Mouse (Mus musculus) intestine, postnatal 0 days (tissue): ENCODE data around the gene Gm21834. TPM values are rescaled to one million over a fixed set of nuclear protein-coding genes. Genes with fewer than 3 reads are reported as not detected.

Experiments used
- ATAC-seq: fragments of 200-750 bp; cut with Nextera tagmentation; 2 replicates; pipeline ENCODE4 v1.8.0; 2017; ENCODE audit warnings: mild to moderate bottlenecking, moderate TSS enrichment, moderate library complexity
- H3K27ac ChIP-seq: fragments of 300-500 bp; sonication (generic); 2 replicates; pipeline ENCODE4 v1.5.1; 2014; ENCODE audit warnings: mild to moderate bottlenecking, low read depth, low read length, moderate library complexity
- H3K27me3 ChIP-seq: fragments of 300-500 bp; sonication (generic); replicated peaks from 2 replicates; pipeline ENCODE4 v1.6.1; 2014; ENCODE audit warnings: low read length, mixed read lengths; ENCODE audit not compliant: control insufficient read depth, insufficient read depth
- H3K36me3 ChIP-seq: fragments of 300-500 bp; sonication (generic); 2 replicates; pipeline ENCODE4 v1.6.1; 2014; ENCODE audit warnings: mild to moderate bottlenecking, moderate library complexity; ENCODE audit not compliant: control insufficient read depth, insufficient read depth
- H3K4me1 ChIP-seq: fragments of 300-500 bp; sonication (generic); replicated peaks from 2 replicates; pipeline ENCODE4 v1.6.1; 2014; ENCODE audit warnings: antibody characterized with exemption, low read length, mixed read lengths; ENCODE audit not compliant: control insufficient read depth, insufficient read depth
- H3K4me2 ChIP-seq: fragments of 300-500 bp; sonication (generic); replicated peaks from 2 replicates; pipeline ENCODE4 v1.6.1; 2014; ENCODE audit warnings: low read depth, mild to moderate bottlenecking, moderate library complexity
- H3K4me3 ChIP-seq: fragments of 300-500 bp; sonication (generic); 2 replicates; pipeline ENCODE4 v1.5.1; 2014; ENCODE audit warnings: low read depth, low read length
- H3K9ac ChIP-seq: fragments of 300-500 bp; sonication (generic); 2 replicates; pipeline ENCODE4 v1.6.1; 2014; ENCODE audit warnings: mild to moderate bottlenecking, low read depth, low read length
- H3K9me3 ChIP-seq: fragments of 300-500 bp; sonication (generic); 2 replicates; pipeline ENCODE4 v1.6.1; 2016; ENCODE audit warnings: mixed run types; ENCODE audit not compliant: control insufficient read depth
- CTCF ChIP-seq: sonication (generic); IDR thresholded peaks from 2 replicates; pipeline ENCODE4 v1.5.1; 2016; ENCODE audit warnings: low read depth, mild to moderate bottlenecking, control low read depth, antibody characterized with exemption, moderate library complexity
- WGBS: fragments of 180-500 bp; shearing (Covaris S2); extraction: QIAGEN DNeasy Blood & Tissue Kit; methylation state at CpG from one replicate; pipeline ENCODE4 v1.1.7; 2014; 5-methylcytosine and 5-hydroxymethylcytosine counted together
- polyA plus RNA-seq: library from polyadenylated mRNA; unstranded; fragments of >200 nt; fragmentation: Nextera tagmentation; extraction: Ambion mirVana; gene quantifications from 2 replicates; pipeline ENCODE4 v1.2.1, GENCODE M21; 2015

Gm21834 gene
- not detected in 2 replicates for polyA plus RNA-seq

- Histone ChIP-seq H3K4me1 (no peaks in the 10 kb centered on the region), H3K4me3 (no peak within 1 kb of the TSS), H3K27me3 (no peaks in the 10 kb centered on the region), H3K36me3 (no peaks in the 10 kb centered on the region), H3K27ac (no peak within 1 kb of the TSS), H3K4me2 (no peak within 1 kb of the TSS), H3K9me3 (no peaks in the 10 kb centered on the region), H3K9ac (no peak within 1 kb of the TSS)
- 79% methylated on average over 5 of the region's 5 CpGs for WGBS
- ATAC-seq = no peak
- no peak for TF ChIP-seq CTCF
These were observed at the start of gene Gm21834 for GRCm38 (mm10) chr17:57742119-57742518. Gene Gm21834, minus strand, starts transcription at chr17:57742219.

GRCm38 (mm10) chr17:57788161-57788799 is 46.3 kb upstream of the Gm21834 start:
- no peaks in the 10 kb centered on the region for H3K4me1 ChIP-seq
- TF ChIP-seq CTCF = no peak
- H3K9ac ChIP-seq = no peak overlapping the region
- no peak overlapping the region for H3K4me3 ChIP-seq
- no peak overlapping the region for H3K27ac ChIP-seq
- no peaks in the 10 kb centered on the region for H3K27me3 ChIP-seq
- no peaks in the 10 kb centered on the region for H3K9me3 ChIP-seq
- no peak overlapping the region for H3K4me2 ChIP-seq
- WGBS = 48% methylated on average over 1 of the region's 1 CpGs
- H3K36me3 ChIP-seq = no peaks in the 10 kb centered on the region
- ATAC-seq = 0 out of 2 replicates have a peak, but pooled peaks have one; percentile 19

DNA sequence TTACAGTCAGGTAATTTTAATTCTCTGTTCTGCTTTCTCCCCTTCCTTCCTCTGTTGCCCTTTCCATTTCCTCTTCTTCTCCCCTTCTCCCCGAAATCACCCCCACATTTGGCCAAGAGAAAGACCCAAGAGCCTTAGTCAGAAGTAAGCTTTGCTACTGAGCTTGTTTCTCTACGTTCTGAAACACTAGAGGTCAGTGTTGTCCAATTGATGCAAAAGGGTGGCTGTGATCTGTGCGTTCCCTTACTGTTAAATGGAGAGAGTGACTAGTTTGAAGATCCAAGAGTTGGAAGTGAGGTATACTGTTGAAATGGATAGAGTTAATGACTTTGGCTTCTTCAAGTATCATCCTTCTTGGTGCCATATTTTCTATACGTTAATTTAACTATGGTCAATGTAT is 28.9 kb upstream of the Gm21834 start:
- H3K36me3 ChIP-seq = no peaks in the 10 kb centered on the region
- no peaks in the 10 kb centered on the region for H3K4me1 ChIP-seq
- no peak overlapping the region for H3K4me3 ChIP-seq
- H3K4me2 ChIP-seq = no peak overlapping the region
- TF ChIP-seq CTCF = peak; percentile 82
- 12% methylated on average over 4 of the region's 4 CpGs for WGBS
- no peak for ATAC-seq
- H3K9ac ChIP-seq = no peak overlapping the region
- no peaks in the 10 kb centered on the region for H3K9me3 ChIP-seq
- H3K27ac ChIP-seq = no peak overlapping the region
- H3K27me3 ChIP-seq = no peaks in the 10 kb centered on the region

DNA sequence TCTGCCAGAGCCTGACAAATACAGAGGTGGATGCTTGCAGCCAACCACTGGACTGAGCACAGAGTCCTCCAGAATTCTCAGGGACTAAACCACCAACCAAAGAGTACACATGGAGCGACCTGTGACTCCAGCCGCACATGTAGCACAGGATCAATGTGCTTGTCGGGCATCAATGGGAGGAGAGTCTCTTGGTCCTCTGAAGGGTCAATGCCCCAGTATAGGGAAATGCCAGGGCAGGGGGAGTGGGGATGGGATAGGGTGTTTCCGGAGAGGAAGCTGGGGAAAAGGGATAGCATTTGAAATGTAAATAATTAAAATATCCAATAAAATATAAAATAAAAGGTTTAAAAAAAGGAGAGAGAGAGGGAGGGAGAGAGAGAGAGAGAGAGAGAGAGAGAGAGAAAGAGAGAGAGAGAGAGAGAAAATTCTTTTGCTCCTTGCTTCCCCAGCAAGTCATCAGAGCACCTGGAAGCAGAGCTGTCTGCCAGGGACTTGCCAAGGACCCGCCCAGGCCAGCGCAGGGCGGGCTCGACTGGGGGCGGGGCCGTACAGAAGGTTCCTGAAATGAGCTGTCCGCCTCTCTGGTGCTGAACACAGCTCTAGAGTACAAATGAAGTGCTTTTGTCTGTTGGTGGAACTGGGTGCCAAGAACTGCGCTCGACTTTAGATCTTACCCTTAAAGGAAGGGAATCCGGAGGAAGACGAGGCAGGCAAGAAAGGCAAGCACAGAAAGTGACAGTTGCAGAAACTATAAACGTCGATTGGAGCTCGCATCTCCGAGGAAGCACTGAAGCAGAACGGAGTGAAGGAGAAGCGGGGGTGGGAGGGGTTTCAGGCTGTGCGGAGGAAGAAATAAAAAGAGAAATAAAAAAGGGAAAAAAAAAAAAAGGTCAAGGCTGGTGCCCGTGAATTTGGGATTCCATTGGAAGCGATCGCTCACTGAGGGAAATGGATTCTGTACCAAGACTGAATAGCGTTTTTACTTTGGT is 26.9 kb upstream of the Gm21834 start, which contains the start of gene Cntnap5c:
Cntnap5c (plus strand) TSS at position 949 of the 989 bp plus-strand sequence.
- H3K27ac ChIP-seq = no peak within 1 kb of the TSS
- no peak within 1 kb of the TSS for H3K9ac ChIP-seq
- no peaks in the 10 kb centered on the region for H3K4me1 ChIP-seq
- TF ChIP-seq CTCF = no peak
- 21% methylated on average over 26 of the region's 26 CpGs for WGBS
- no peaks in the 10 kb centered on the region for H3K9me3 ChIP-seq
- no peaks in the 10 kb centered on the region for H3K36me3 ChIP-seq
- no peak within 1 kb of the TSS for H3K4me2 ChIP-seq
- ATAC-seq = peak; percentile 75
- H3K27me3 ChIP-seq = no peaks in the 10 kb centered on the region
- no peak within 1 kb of the TSS for H3K4me3 ChIP-seq

GRCm38 (mm10) chr17:57767306-57767705 is 25.3 kb upstream of the Gm21834 start:
- Histone ChIP-seq H3K9ac (no peak overlapping the region), H3K9me3 (no peaks in the 10 kb centered on the region), H3K36me3 (no peaks in the 10 kb centered on the region), H3K4me1 (no peaks in the 10 kb centered on the region), H3K4me2 (no peak overlapping the region), H3K27ac (no peak overlapping the region), H3K27me3 (no peaks in the 10 kb centered on the region), H3K4me3 (no peak overlapping the region)
- no peak for TF ChIP-seq CTCF
- ATAC-seq = no peak

- ATAC-seq = no peak
- WGBS = 49% methylated on average over 1 of the region's 1 CpGs
These were observed 16.0 kb upstream of the Gm21834 start for GRCm38 (mm10) chr17:57758033-57758432.

More at GRCm38 (mm10) chr17:57758033-57758432, 16.0 kb upstream of the Gm21834 start:
- no peaks in the 10 kb centered on the region for H3K4me1 ChIP-seq
- H3K9ac ChIP-seq = no peak overlapping the region
- H3K4me2 ChIP-seq = no peak overlapping the region
- no peaks in the 10 kb centered on the region for H3K9me3 ChIP-seq
- H3K36me3 ChIP-seq = no peaks in the 10 kb centered on the region
- no peak overlapping the region for H3K27ac ChIP-seq
- H3K4me3 ChIP-seq = no peak overlapping the region
- H3K27me3 ChIP-seq = no peaks in the 10 kb centered on the region
- no peak for TF ChIP-seq CTCF
